9 mouse cellular contexts compared by ENCODE assay signal in the genomic region with DNA sequence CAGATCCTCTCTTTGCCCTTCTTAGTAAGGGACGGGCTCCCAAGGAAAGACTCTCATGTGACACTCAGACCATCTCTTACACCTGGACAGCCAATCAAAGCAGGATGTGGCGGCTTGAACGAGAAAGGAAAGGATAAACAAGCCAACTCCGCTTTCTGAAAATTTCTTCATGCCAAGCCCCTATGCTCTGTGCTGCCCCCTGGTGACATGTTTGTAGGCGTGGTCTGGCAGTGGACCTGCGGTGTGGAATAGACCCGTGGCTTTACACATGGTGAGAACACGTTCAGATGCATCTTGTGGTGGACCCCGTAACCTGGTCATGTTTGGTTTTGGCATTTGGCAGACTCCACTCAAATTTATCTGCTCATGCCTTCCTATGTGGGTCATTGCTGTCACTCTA. TPM values are rescaled to one million over a fixed set of nuclear protein-coding genes. Genes with fewer than 3 reads are reported as not detected.
DNase-seq lines count a peak whose midpoint lies in the region; ATAC-seq and TF ChIP-seq lines count a peak whose summit lies in the region.
"Had no signal": no experiment of that assay in that cellular context is flagged by ENCODE, and none has a peak within 500 bp of the region (broad histone marks: within the 10 kb centered on the region; RNA-seq: fewer than 3 reads in every experiment).

No protein-coding gene starts in this region.

- peak; percentile 26; the same call in 1 of the 2 replicates for TF ChIP-seq CTCF in spleen, adult 2 months (IDR thresholded peaks at IDR 0.05; ENCODE audit: extremely low read depth, insufficient read depth, insufficient read length, insufficient replicate concordance)
- TF ChIP-seq CTCF in cortical plate, adult 2 months (IDR thresholded peaks at IDR 0.05; ENCODE audit: extremely low read depth, insufficient read depth, low read length), result peak; percentile 64
- TF ChIP-seq CTCF in kidney, adult 2 months (conservative IDR thresholded peaks at IDR 0.05; ENCODE audit: insufficient read depth, insufficient read length, low read depth, low read length), result peak; percentile 69
- TF ChIP-seq CTCF in lung, postnatal 0 days (IDR thresholded peaks at IDR 0.05), result peak; percentile 88

- no peaks in the 10 kb centered on the region for H3K9me3 ChIP-seq in lung, postnatal 0 days (ENCODE audit: low read length)
- H3K9me3 ChIP-seq: midbrain, embryonic 12.5 days had no signal

- no peak overlapping the region for H3K9ac ChIP-seq in lung, postnatal 0 days (replicated peaks; ENCODE audit: low read depth)
- H3K9ac ChIP-seq: midbrain, embryonic 12.5 days had no signal

- H3K4me1 ChIP-seq in spleen, adult 2 months (ENCODE audit: control insufficient read depth, insufficient read depth, insufficient read length), result no peaks in the 10 kb centered on the region
- 0 out of 2 replicates have a peak, but pooled peaks cover 2% of the 10 kb centered on the region for H3K4me1 ChIP-seq in cortical plate, adult 2 months (ENCODE audit: control insufficient read depth, insufficient read depth, low read length)
- no peaks in the 10 kb centered on the region for H3K4me1 ChIP-seq in kidney, adult 2 months (ENCODE audit: control insufficient read depth, insufficient read depth, low read length)
- H3K4me1 ChIP-seq in lung, postnatal 0 days (ENCODE audit: insufficient read depth, low read depth, low read length), result no peaks in the 10 kb centered on the region

- no peaks in the 10 kb centered on the region for H3K27me3 ChIP-seq in spleen, adult 2 months (ENCODE audit: control insufficient read depth, insufficient read depth, low read length)
- no peaks in the 10 kb centered on the region for H3K27me3 ChIP-seq in kidney, adult 2 months (replicated peaks; ENCODE audit: control insufficient read depth, insufficient read depth, low read length)
- H3K27me3 ChIP-seq in lung, postnatal 0 days (replicated peaks; ENCODE audit: insufficient read depth, low read length), result no peaks in the 10 kb centered on the region
- H3K27me3 ChIP-seq: midbrain, embryonic 12.5 days had no signal

- WGBS in spleen, adult 2 months, result 42% methylated on average over 9 of the region's 9 CpGs
- WGBS in kidney, adult 2 months, result 47% methylated on average over 9 of the region's 9 CpGs
- WGBS in lung, postnatal 0 days, result 37% methylated on average over 9 of the region's 9 CpGs

- no peak for TF ChIP-seq POLR2A in spleen, adult 2 months (IDR thresholded peaks at IDR 0.05; ENCODE audit: low read depth, low read length)
- no peak for TF ChIP-seq POLR2A in cortical plate, adult 2 months (IDR thresholded peaks at IDR 0.05; ENCODE audit: extremely low read depth, insufficient read depth, low read length)
- no peak for TF ChIP-seq POLR2A in kidney, adult 2 months (IDR thresholded peaks at IDR 0.05; ENCODE audit: low read depth, low read length)

- no peak overlapping the region for H3K4me2 ChIP-seq in lung, postnatal 0 days (replicated peaks; ENCODE audit: low read depth, low read length)
- H3K4me2 ChIP-seq: midbrain, embryonic 12.5 days had no signal

- no peak overlapping the region for H3K4me3 ChIP-seq in spleen, adult 2 months (ENCODE audit: extremely low read depth, insufficient read depth, insufficient read length)
- H3K4me3 ChIP-seq in cortical plate, adult 2 months (ENCODE audit: insufficient read depth, low read length), result no peak overlapping the region
- H3K4me3 ChIP-seq in kidney, adult 2 months (ENCODE audit: insufficient read depth, low read depth, low read length), result no peak overlapping the region
- no peak overlapping the region for H3K4me3 ChIP-seq in lung, postnatal 0 days (ENCODE audit: low read depth, low read length)
- H3K4me3 ChIP-seq: midbrain, embryonic 12.5 days had no signal

- no peak for TF ChIP-seq EP300 in lung, postnatal 0 days (IDR thresholded peaks at IDR 0.05)

- peak; percentile 16 for DNase-seq in cerebellum, adult 11 months
- no peak for DNase-seq in spleen, adult 2 months (ENCODE audit: low read depth in 1 of 2, low spot score in 2 of 2)
- no peak for DNase-seq in spleen, adult 12 weeks (ENCODE audit: low spot score)
- peak; percentile 39 for DNase-seq in kidney, adult 2 months
- peak; percentile 65 for DNase-seq in lung, postnatal 0 days (ENCODE audit: low spot score)
- peak; percentile 31 to 70 for DNase-seq in spleen, postnatal 4 days (ENCODE audit: low spot score in 2 of 2)

- no peak for ATAC-seq in cerebellum, adult (ENCODE audit: insufficient number of reproducible peaks, low FRiP score, low TSS enrichment)
- ATAC-seq in lung, postnatal 0 days, result 0 out of 2 replicates have a peak, but pooled peaks have one; percentile 26

- no peaks in the 10 kb centered on the region for H3K36me3 ChIP-seq in spleen, adult 2 months (ENCODE audit: control insufficient read depth, insufficient read depth, low read length)
- H3K36me3 ChIP-seq in kidney, adult 2 months (ENCODE audit: control insufficient read depth, insufficient read depth, low read length), result no peaks in the 10 kb centered on the region
- no peaks in the 10 kb centered on the region for H3K36me3 ChIP-seq in lung, postnatal 0 days (ENCODE audit: insufficient read depth, low read length)
- H3K36me3 ChIP-seq: midbrain, embryonic 12.5 days had no signal

- no peak overlapping the region for H3K27ac ChIP-seq in spleen, adult 2 months (ENCODE audit: insufficient read depth, low read length)
- H3K27ac ChIP-seq in cortical plate, adult 2 months (ENCODE audit: insufficient read depth, low read length), result no peak overlapping the region
- H3K27ac ChIP-seq in kidney, adult 2 months (ENCODE audit: insufficient read depth, low read depth, low read length), result no peak overlapping the region
- H3K27ac ChIP-seq in lung, postnatal 0 days (ENCODE audit: low read length), result no peak overlapping the region
- H3K27ac ChIP-seq: midbrain, embryonic 12.5 days had no signal

RNA-seq across cellular contexts. Expression of gene Tlr5, which starts 58.9 kb away (rescaled TPM):
- polyA plus RNA-seq in spleen, adult 2 months (2012; rRNA removed), result 1.1 and 1.6 TPM in 2 replicates
- polyA plus RNA-seq in cortical plate, adult 2 months (2012; rRNA removed), result 0.42 and 0.53 TPM in 2 replicates
- polyA plus RNA-seq in kidney, adult 2 months (2012; rRNA removed), result 0.42 and 0.66 TPM in 2 replicates
- polyA plus RNA-seq in lung, postnatal 0 days (2015; fragmentation: Nextera tagmentation; extraction: Ambion mirVana), result 1.5 TPM in 2 replicates

Comparison
In these comparisons a context has a peak if more than half of its experiments do, and no peak if none do; other contexts are left out.
1. DNase-seq: peak in cerebellum, adult 11 months (single experiment), kidney, adult 2 months (single experiment), lung, postnatal 0 days (single experiment) and spleen, postnatal 4 days (2 of 2); none in spleen, adult 2 months (0 of 2) and spleen, adult 12 weeks (single experiment).
2. CTCF ChIP-seq: peak in every context shown above with its lines; median percentile 88 in lung, postnatal 0 days; 69 in kidney, adult 2 months; 64 in cortical plate, adult 2 months; 26 in spleen, adult 2 months.